Mouse (Mus musculus) myocyte (in vitro differentiated cells): ENCODE results near the gene Ifna16.

Experiments used
- POLR2A ChIP-seq: IDR thresholded peaks from one replicate; pipeline ENCODE4 v1.6.1; 2011; ENCODE audit warnings: low read depth, mild to moderate bottlenecking, control low read depth, moderate library complexity; ENCODE audit not compliant: insufficient read length
- POLR2AphosphoS2 ChIP-seq: IDR thresholded peaks from one replicate; pipeline ENCODE4 v1.6.1; 2011; ENCODE audit warnings: low read depth, control low read depth; ENCODE audit not compliant: insufficient read length
- REST ChIP-seq: IDR thresholded peaks from one replicate; pipeline ENCODE4 v1.6.1; 2011; ENCODE audit warnings: mild to moderate bottlenecking, control low read depth, moderate library complexity; ENCODE audit not compliant: insufficient read depth, insufficient read length
- USF1 ChIP-seq: IDR thresholded peaks from one replicate; pipeline ENCODE4 v1.6.1; 2011; ENCODE audit warnings: low read depth, mild to moderate bottlenecking, control low read depth, moderate library complexity

DNA sequence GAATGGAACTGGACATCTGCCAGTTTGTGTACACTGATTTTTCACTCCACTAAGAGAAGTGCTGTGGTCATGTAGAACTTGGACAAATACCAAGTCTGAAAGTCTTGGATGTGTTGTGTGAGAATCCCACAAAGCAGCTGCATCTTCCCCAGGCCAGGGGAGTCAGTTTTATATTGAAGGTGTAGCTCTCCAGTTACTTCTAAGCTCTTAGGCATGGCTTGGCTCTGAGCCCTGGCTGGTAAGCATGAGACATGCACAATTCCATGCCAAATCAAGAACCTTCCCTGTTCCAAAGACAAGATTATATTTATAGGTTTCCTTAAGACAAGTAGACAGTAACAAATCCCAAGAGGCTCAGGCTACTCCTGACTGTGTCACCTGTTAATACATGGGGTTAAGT lies 38.3 kb upstream of the Ifna16 start:
- TF ChIP-seq USF1 (no peak), POLR2AphosphoS2 (no peak), POLR2A (no peak), REST (no peak)
